Mouse (Mus musculus): ENCODE data around the gene Galns. TPM values are rescaled to one million over a fixed set of nuclear protein-coding genes. Genes with fewer than 3 reads are reported as not detected.

The Galns gene
- total RNA-seq (2014; rRNA removed) (12.1 and 14.6 TPM in 2 replicates), polyA plus RNA-seq (2015; fragmentation: Nextera tagmentation; extraction: Ambion mirVana) (10.9 and 12.7 TPM in 2 replicates)

DNA sequence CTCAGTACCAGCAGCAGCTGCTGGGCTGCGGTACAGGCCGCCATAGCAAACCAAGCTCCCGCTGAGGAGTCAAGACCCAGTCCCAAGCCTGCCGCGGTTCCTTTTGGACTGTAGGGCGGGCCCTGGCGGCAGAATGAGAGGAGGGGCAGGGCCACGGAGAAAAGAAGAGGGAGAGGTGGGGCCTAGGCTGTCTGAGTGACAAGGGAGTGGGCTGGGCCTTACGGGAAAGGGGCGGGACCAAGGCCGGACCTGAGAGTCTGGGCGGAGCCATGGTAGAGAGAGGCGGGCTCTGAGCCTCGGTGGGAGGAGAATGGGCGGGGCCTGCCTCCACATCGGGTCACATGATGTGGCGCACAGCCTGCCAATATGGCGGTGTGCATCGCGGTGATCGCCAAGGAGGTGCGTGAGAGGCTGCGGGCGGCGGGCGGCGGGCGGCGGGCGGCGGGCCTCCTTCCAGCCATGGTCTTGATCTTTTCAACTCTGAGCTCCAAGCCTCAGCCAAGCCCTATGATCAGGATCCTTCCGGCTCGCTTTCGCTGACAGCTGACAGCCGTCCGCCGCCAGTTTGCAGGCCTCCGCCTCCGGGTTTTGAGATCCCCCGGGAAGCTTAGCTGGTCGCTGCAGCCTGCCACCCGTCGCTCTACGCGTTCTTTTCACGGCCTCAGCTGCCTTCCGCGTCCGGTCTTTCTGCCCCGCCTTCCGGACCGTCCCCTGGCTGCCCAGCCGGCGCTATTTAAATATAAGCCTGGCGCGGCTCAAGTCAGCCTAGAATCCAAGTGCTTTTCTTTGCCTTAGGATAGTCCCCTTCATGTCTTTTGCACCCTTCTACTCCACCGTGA is at the start of gene Galns, which contains the start of gene Trappc2l:
Gene Galns (minus strand): TSS at position 169 of the 839 bp plus-strand sequence.
Gene Trappc2l (plus strand): TSS at position 346 of the 839 bp plus-strand sequence.
- H3K4me1 ChIP-seq (ENCODE audit: insufficient read depth, low read length), result peaks cover 6% of the 10 kb centered on the region; the same call in 1 of the 2 replicates
- ATAC-seq (ENCODE audit: low FRiP score), result peak; percentile 97

GRCm38 (mm10) chr8:122660022-122660421 is 48.8 kb upstream of the Galns start:
- no peak for DNase-seq (ENCODE audit: low spot score)
- H3K4me1 ChIP-seq (ENCODE audit: insufficient read depth, low read length), result 0 out of 2 replicates have a peak, but pooled peaks cover 2% of the 10 kb centered on the region
- 63% methylated on average over 2 of the region's 2 CpGs for WGBS

More for the DNA sequence above, at the start of gene Galns, which contains the start of gene Trappc2l:
- Histone ChIP-seq H3K27ac (ENCODE audit: low read depth, low read length) (peak within 1 kb of the TSS; percentile 89), H3K27me3 (ENCODE audit: insufficient read depth, low read length) (no peaks in the 10 kb centered on the region), H3K9me3 (ENCODE audit: low read length) (no peaks in the 10 kb centered on the region), H3K9ac (replicated peaks; ENCODE audit: low read length, poor library complexity, severe bottlenecking) (peak within 1 kb of the TSS; percentile 83), H3K4me2 (ENCODE audit: low read depth, low read length, poor library complexity, severe bottlenecking) (peak within 1 kb of the TSS; percentile 70), H3K36me3 (ENCODE audit: insufficient read depth, low read length) (peaks cover 8% of the 10 kb centered on the region; the same call in 1 of the 2 replicates), H3K4me3 (ENCODE audit: low read depth, low read length) (peak within 1 kb of the TSS; percentile 75)
- whole genome bisulfite sequencing, result under 1% methylated on average over 54 of the region's 57 CpGs
- peak; percentile 74 for TF ChIP-seq CTCF (IDR thresholded peaks at IDR 0.05)
- peak; percentile 99 for DNase-seq (ENCODE audit: low spot score)

DNA sequence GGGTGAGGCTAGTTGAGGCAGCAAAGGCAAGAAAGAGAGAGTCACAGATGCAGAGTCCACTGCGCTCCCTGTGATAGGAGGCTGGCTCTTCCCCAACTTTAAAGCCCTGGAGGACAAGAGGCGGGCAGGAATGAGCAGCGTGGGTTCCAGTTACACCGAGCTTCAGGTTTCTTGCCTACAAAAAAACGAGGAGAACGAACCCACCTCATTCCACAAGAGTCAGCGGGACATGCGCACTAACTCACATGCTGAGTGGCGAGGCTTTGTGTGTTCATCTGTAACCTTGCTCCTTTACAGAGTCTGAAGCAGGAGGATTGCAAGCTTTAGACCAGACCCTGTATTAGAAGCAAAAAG is 47.5 kb upstream of the Galns start:
- no peaks in the 10 kb centered on the region for H3K9me3 ChIP-seq (ENCODE audit: low read length)
- H3K9ac ChIP-seq (replicated peaks; ENCODE audit: low read length, poor library complexity, severe bottlenecking), result no peak overlapping the region
- H3K27ac ChIP-seq (ENCODE audit: low read depth, low read length), result no peak overlapping the region
- H3K4me3 ChIP-seq (ENCODE audit: low read depth, low read length), result no peak overlapping the region
- H3K4me2 ChIP-seq (ENCODE audit: low read depth, low read length, poor library complexity, severe bottlenecking), result no peak overlapping the region
- H3K27me3 ChIP-seq (ENCODE audit: insufficient read depth, low read length), result no peaks in the 10 kb centered on the region
- TF ChIP-seq CTCF (IDR thresholded peaks at IDR 0.05), result no peak
- no peak for ATAC-seq (ENCODE audit: low FRiP score)
- H3K4me1 ChIP-seq (ENCODE audit: insufficient read depth, low read length), result no peaks in the 10 kb centered on the region
- no peaks in the 10 kb centered on the region; the same call in none of the 2 replicates for H3K36me3 ChIP-seq (ENCODE audit: insufficient read depth, low read length)
- DNase-seq (ENCODE audit: low spot score), result no peak
- WGBS, result 78% methylated on average over 9 of the region's 9 CpGs

More at GRCm38 (mm10) chr8:122660022-122660421, 48.8 kb upstream of the Galns start:
- ATAC-seq (ENCODE audit: low FRiP score), result no peak
- H3K9me3 ChIP-seq (ENCODE audit: low read length), result no peaks in the 10 kb centered on the region
- H3K9ac ChIP-seq (replicated peaks; ENCODE audit: low read length, poor library complexity, severe bottlenecking), result no peak overlapping the region
- no peaks in the 10 kb centered on the region; the same call in none of the 2 replicates for H3K36me3 ChIP-seq (ENCODE audit: insufficient read depth, low read length)
- H3K4me3 ChIP-seq (ENCODE audit: low read depth, low read length), result no peak overlapping the region
- H3K27me3 ChIP-seq (ENCODE audit: insufficient read depth, low read length), result no peaks in the 10 kb centered on the region
- H3K27ac ChIP-seq (ENCODE audit: low read depth, low read length), result no peak overlapping the region
- peak; percentile 61 for TF ChIP-seq CTCF (IDR thresholded peaks at IDR 0.05)
- H3K4me2 ChIP-seq (ENCODE audit: low read depth, low read length, poor library complexity, severe bottlenecking), result no peak overlapping the region

- no peak for TF ChIP-seq CTCF (IDR thresholded peaks at IDR 0.05)
- H3K4me1 ChIP-seq (ENCODE audit: insufficient read depth, low read length), result no peaks in the 10 kb centered on the region
- WGBS, result 69% methylated on average over 10 of the region's 10 CpGs
- H3K9me3 ChIP-seq (ENCODE audit: low read length), result no peaks in the 10 kb centered on the region
- H3K4me2 ChIP-seq (ENCODE audit: low read depth, low read length, poor library complexity, severe bottlenecking), result no peak overlapping the region
- H3K36me3 ChIP-seq (ENCODE audit: insufficient read depth, low read length), result no peaks in the 10 kb centered on the region; the same call in none of the 2 replicates
- no peak overlapping the region for H3K9ac ChIP-seq (replicated peaks; ENCODE audit: low read length, poor library complexity, severe bottlenecking)
- H3K4me3 ChIP-seq (ENCODE audit: low read depth, low read length), result no peak overlapping the region
- no peak overlapping the region for H3K27ac ChIP-seq (ENCODE audit: low read depth, low read length)
- H3K27me3 ChIP-seq (ENCODE audit: insufficient read depth, low read length), result no peaks in the 10 kb centered on the region
- DNase-seq (ENCODE audit: low spot score), result no peak
- ATAC-seq (ENCODE audit: low FRiP score), result no peak
Measured at GRCm38 (mm10) chr8:122658149-122658806, 47.0 kb upstream of the Galns start.

GRCm38 (mm10) chr8:122656056-122656999 is 45.1 kb upstream of the Galns start:
- H3K4me2 ChIP-seq (ENCODE audit: low read depth, low read length, poor library complexity, severe bottlenecking), result no peak overlapping the region
- H3K9me3 ChIP-seq (ENCODE audit: low read length), result no peaks in the 10 kb centered on the region
- no peak overlapping the region for H3K9ac ChIP-seq (replicated peaks; ENCODE audit: low read length, poor library complexity, severe bottlenecking)
- no peak for TF ChIP-seq CTCF (IDR thresholded peaks at IDR 0.05)
- peaks cover 4% of the 10 kb centered on the region for H3K36me3 ChIP-seq (ENCODE audit: insufficient read depth, low read length)
- ATAC-seq (ENCODE audit: low FRiP score) (no peak), DNase-seq (ENCODE audit: low spot score) (no peak)
- 81% methylated on average over 13 of the region's 13 CpGs for WGBS
- H3K27ac ChIP-seq (ENCODE audit: low read depth, low read length), result no peak overlapping the region
- no peak overlapping the region for H3K4me3 ChIP-seq (ENCODE audit: low read depth, low read length)
- no peaks in the 10 kb centered on the region for H3K27me3 ChIP-seq (ENCODE audit: insufficient read depth, low read length)
- H3K4me1 ChIP-seq (ENCODE audit: insufficient read depth, low read length), result no peaks in the 10 kb centered on the region

All from midbrain, postnatal 0 days (tissue).